Mouse (Mus musculus) retina, adult 2 months (tissue): ENCODE data around the gene Gm527.

ENCODE experiments used
- DNase-seq: peaks from one replicate; pipeline ENCODE4 v3.0.0-alpha.2; 2012; ENCODE audit warnings: low read depth, low spot score

The Gm527 gene

GRCm38 (mm10) chr12:64917578-64918471 lies at the start of gene Gm527:
Gene Gm527, plus strand, starts transcription at chr12:64917906.
- DNase-seq: peak; percentile 92

DNA sequence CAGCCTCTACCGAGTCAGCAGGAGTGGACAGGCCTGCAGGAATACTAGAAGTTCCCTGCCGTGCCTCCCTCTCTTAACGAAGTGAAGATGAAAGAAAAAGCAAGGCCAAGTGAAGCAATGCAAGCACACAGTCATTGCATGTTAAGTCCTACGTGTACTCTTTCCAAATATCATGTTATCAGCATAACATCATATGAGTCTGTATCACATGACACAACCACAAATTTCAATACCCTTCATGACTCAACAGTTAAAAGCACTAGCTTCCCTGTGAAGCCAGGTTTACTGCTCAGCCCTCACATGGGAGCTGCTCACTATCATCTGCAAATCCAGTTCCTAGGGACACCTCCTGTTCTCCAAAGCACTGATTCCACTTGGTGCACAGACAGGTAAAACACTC lies 46.6 kb upstream of the Gm527 start:
- DNase-seq: no peak

GRCm38 (mm10) chr12:64897060-64897730 lies 20.5 kb upstream of the Gm527 start:
- peak; percentile 34 for DNase-seq

- no peak for DNase-seq
Observed at GRCm38 (mm10) chr12:64902506-64902905, 15.2 kb upstream of the Gm527 start.

- no peak for DNase-seq
Observed at GRCm38 (mm10) chr12:64903186-64903585, 14.5 kb upstream of the Gm527 start.

- DNase-seq: no peak
Observed at GRCm38 (mm10) chr12:64912996-64913395, 4.7 kb upstream of the Gm527 start.

DNA sequence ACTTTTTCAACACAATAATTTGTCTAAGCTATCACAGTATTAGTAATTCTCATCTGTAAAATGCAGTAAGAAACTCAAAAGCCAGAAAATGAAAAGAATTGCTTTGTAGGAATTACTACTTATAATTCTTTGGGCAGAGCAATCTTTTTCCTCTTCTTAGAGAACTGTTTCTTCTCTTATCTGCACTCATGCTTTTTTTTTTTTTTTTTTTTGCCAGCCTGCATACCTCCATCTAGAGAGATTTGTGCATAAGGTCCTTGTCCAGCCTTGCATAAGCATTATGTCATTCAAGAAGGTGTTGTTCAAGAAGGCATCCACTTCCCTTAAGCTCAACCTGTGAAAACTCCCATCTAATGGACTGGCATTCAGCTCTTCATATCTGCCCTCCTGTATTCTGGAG lies 971 bp upstream of the Gm527 start:
- DNase-seq: no peak

- DNase-seq: no peak
Observed at GRCm38 (mm10) chr12:64937493-64937892, 19.8 kb downstream of the Gm527 start.

GRCm38 (mm10) chr12:64964560-64964959 lies 46.9 kb downstream of the Gm527 start:
- no peak for DNase-seq

DNA sequence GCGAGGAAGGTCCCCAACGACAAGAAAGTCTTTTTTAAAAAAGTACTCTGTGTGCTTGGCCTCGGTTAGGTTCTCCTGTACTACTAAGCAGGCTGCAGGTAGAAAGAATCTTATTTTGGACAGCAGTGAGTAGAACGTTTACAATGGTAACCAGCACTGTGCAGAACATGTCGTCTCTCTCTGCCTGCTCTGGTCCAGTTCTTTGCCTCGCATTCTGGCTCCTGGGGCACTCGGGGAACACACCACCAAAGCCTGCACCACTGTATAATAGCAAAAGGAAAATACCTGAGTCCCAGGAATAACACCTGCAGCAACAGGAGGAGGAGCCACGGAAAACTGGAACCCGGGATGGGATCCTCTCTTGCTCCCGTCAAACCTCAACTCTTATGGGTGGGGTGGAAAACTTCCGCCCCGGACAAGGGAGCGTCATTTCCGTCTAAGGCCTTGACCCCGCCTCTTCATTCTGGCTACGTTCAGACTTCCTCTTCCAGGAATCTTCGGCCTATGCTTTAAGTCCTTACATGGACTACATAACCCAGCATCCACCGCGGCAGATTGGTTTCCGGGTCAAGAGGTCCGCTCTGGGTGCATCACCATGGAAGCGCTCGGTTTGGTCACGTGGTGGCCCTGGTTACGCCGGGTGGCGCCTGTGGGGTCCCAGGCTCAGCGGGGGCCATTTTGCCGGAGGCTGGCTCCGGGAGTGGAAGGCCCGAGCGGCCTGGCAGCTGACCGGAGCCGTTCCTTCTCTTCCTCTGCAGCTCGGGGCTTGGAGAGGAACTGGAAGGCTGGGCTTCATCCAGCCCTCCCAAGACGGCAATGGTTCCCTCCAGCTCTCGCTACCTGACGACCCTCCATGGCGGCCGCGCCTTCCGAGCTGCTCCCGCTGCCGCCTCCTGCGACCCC lies 47.7 kb downstream of the Gm527 start, which contains the start of the genes Klhl28 and Togaram1:
TSS of gene Klhl28 (minus strand) at position 411 of the 903 bp plus-strand sequence.
TSS of gene Togaram1 (plus strand) at position 681 of the 903 bp plus-strand sequence.
- DNase-seq: peak; percentile 99

DNA sequence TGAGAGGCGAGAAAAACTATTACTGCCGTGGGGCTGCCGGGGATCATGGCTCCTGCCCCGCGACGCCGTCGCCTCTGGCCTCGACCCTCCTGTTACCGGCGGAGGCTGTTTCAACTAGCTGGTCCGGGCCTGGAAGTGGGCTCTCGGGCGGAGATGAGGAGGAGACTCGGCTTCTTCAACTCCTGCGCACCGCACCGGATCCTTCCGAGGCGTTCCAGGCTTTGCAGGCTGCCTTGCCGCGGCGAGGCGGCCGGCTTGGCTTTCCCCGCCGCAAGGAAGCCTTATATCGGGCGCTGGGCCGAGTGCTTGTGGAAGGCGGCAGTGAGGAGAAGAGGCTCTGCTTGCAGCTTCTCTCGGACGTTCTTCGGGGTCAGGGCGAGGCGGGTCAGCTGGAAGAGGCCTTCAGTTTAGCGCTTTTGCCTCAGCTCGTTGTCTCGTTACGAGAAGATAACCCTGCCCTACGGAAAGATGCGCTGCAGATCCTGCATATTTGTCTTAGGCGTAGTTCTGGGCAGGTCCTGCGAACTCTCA lies 48.5 kb downstream of the Gm527 start:
- no peak for DNase-seq

GRCm38 (mm10) chr12:64966652-64967435 lies 49.1 kb downstream of the Gm527 start:
- no peak for DNase-seq

DNA sequence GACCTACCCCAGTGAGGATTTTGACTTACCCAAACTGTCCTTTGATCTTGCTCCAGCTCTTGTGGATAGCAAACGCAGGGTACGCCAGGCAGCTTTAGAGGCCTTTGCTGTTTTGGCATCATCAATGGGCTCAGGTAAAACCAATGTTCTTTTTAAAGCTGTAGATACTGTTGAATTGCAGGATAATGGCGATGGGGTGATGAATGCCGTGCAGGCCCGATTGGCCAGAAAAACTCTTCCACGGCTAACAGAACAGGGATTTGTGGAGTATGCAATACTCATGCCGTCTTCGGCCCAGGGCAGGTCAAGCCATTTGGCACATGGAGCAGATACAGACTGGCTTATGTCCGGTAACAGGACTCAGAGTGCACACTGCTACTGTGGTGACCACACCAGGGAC lies 49.8 kb downstream of the Gm527 start:
- DNase-seq: no peak

- no peak for DNase-seq
Observed at GRCm38 (mm10) chr12:64968067-64968466, 50.4 kb downstream of the Gm527 start.

DNA sequence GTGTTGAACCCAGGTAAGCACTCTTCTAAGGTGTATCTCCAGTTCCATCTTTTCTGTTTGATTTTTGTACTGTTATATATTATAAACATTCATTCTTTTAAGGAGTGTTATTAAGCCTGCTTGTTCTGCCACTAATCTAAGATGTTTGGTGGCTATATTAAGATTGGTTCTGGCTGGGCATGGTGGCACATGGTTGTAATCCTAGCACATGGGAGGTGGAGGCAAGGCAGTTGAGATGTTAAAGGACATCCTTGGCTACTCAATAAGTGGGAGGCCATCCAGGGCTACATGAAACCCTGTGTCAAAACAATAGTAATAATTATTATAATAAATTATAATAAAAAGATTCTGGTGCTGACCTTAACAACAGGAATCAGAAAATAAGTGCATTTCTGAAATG lies 53.7 kb downstream of the Gm527 start:
- DNase-seq: no peak

DNA sequence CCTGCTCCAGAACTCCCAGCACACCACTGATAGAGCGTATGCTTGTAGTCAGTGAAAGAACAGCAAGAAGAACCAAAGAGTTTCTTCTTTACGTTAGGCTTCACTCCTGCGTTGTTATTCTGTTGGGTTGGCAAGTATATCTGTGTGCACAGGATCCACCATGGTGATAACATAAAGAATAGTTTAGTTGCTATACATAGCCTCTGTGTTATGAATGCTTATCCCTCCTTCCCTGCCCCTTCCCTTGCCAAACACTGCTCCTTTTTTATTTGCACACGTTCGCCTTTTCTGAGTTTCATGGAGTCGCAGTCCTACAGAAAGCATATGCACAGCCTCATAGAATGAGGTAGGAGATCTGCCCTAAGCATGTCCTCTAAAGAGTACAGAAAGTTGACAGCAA lies 54.4 kb downstream of the Gm527 start:
- DNase-seq: no peak
